Mouse (Mus musculus): ENCODE data around the gene Fgf18. TPM values are rescaled to one million over a fixed set of nuclear protein-coding genes. Genes with fewer than 3 reads are reported as not detected.

Gene Fgf18
- total and polyA plus RNA-seq, 3 experiments, result 0.15 to 0.40 TPM; not detected in 1

GRCm38 (mm10) chr11:33154459-33154858 is 7.3 kb upstream of the Fgf18 start (continued):
- TF ChIP-seq GABPA (IDR thresholded peaks at IDR 0.05; ENCODE audit: low read depth, low read length) (no peak), ZNF384 (IDR thresholded peaks at IDR 0.05; ENCODE audit: low read depth, low read length) (no peak), RCOR1 (IDR thresholded peaks at IDR 0.05; ENCODE audit: low read depth, low read length) (peak; percentile 79), ZMIZ1 (IDR thresholded peaks at IDR 0.05; ENCODE audit: low read depth, low read length) (peak; percentile 48; the same call in 1 of the 2 replicates), ZC3H11A (IDR thresholded peaks at IDR 0.05; ENCODE audit: low read depth, low read length) (no peak), JUND (IDR thresholded peaks at IDR 0.05; ENCODE audit: low read depth, low read length) (no peak), MAFK (IDR thresholded peaks at IDR 0.05; ENCODE audit: borderline replicate concordance, low read depth, low read length) (peak; percentile 69; the same call in 1 of the 2 replicates), ZKSCAN1 (IDR thresholded peaks at IDR 0.05; ENCODE audit: low read depth, low read length) (no peak), SMC3 (IDR thresholded peaks at IDR 0.05; ENCODE audit: low read depth, low read length) (no peak)

DNA sequence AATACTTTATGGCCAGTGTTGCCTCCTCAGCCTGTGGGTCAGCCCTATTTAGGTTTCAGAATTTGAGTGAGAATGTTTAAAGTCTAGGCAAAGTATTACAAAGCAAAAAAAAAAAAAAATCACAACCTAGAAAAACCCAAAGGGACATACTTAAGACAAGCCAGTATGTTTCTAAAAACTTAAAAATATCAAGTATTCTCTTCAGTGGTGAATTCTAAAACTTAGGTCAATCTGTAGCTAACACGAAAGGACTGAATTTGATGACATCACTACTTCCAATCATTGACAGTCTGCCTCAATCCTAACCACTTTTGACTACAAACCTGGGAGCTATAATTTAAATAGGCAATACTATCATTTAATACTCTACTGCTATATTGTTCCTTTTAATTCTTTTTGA is 5.8 kb upstream of the Fgf18 start:
- peaks cover 53 to 56% of the 10 kb centered on the region in 2 experiments for H3K36me3 ChIP-seq (ENCODE audit: control insufficient read depth in 1 of 2, insufficient read depth in 2 of 2, low read length in 2 of 2)

DNA sequence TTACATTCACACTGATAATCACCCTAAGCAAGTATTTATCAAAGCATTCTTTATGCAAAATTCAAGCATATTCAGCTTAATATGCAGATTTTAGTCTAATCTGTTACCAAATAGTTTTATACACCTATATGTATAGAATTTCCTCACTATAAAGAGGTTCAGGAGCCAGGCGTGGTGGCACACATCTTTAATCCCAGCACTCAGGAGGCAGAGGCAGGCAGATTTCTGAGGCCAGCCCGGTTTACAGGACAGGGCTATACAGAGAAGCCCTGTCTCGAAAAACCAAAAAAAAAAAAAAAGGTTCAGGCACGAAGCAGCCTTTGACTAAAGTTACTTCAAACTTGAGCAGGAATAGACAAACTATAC is 4.6 kb upstream of the Fgf18 start:
- Histone ChIP-seq H3K27me3 (ENCODE audit: control insufficient read depth in 1 of 2, insufficient read depth in 2 of 2, low read length in 2 of 2) (no peaks in the 10 kb centered on the region), H3K79me2 (ENCODE audit: control insufficient read depth, insufficient read depth, low read length, poor library complexity) (peaks cover 3% of the 10 kb centered on the region; the same call in 1 of the 2 replicates), H3K4me1 (ENCODE audit: control insufficient read depth in 1 of 2, insufficient read depth in 2 of 2, low read length in 2 of 2) (peaks cover 2 to 7% of the 10 kb centered on the region in 2 experiments; a peak in 2 of 4 replicates), H3K36me3 (ENCODE audit: control insufficient read depth in 1 of 2, insufficient read depth in 2 of 2, low read length in 2 of 2) (peaks cover 42 to 45% of the 10 kb centered on the region in 2 experiments), H3K9me3 (replicated peaks; ENCODE audit: insufficient read depth, low read length) (no peaks in the 10 kb centered on the region), H3K4me3 (ENCODE audit: control insufficient read depth in 1 of 2, insufficient read depth in 1 of 2, low read depth in 2 of 2, low read length in 2 of 2) (no peak overlapping the region), H3K9ac (ENCODE audit: control insufficient read depth, low read depth, low read length, poor library complexity, severe bottlenecking) (no peak overlapping the region), H3K27ac (ENCODE audit: control insufficient read depth, low read depth, low read length) (no peak overlapping the region)
- no peak for DNase-seq (ENCODE audit: low read depth, low spot score)
- peak; percentile 11; the same call in 1 of the 2 replicates for TF ChIP-seq POLR2AphosphoS5 (IDR thresholded peaks at IDR 0.05; ENCODE audit: borderline replicate concordance, low read depth, low read length)
- peak in 1 of 2 experiments; percentile 55; a peak in 2 of 4 replicates for TF ChIP-seq POLR2A (IDR thresholded peaks at IDR 0.05; ENCODE audit: control insufficient read depth in 1 of 2, insufficient read depth in 1 of 2, low read depth in 1 of 2, low read length in 2 of 2, poor library complexity in 1 of 2)
- no peak for TF ChIP-seq NELFE (IDR thresholded peaks at IDR 0.05; ENCODE audit: low read depth, low read length)
- no peak for TF ChIP-seq CHD1 (IDR thresholded peaks at IDR 0.05; ENCODE audit: low read depth, low read length)

More for the DNA sequence above, 5.8 kb upstream of the Fgf18 start:
- 0 out of 2 replicates have a peak, but pooled peaks have one; percentile 14 for TF ChIP-seq POLR2AphosphoS5 (IDR thresholded peaks at IDR 0.05; ENCODE audit: borderline replicate concordance, low read depth, low read length)
- peak in 1 of 2 experiments; percentile 27; a peak in 1 of 4 replicates for TF ChIP-seq POLR2A (IDR thresholded peaks at IDR 0.05; ENCODE audit: control insufficient read depth in 1 of 2, insufficient read depth in 1 of 2, low read depth in 1 of 2, low read length in 2 of 2, poor library complexity in 1 of 2)
- TF ChIP-seq ELF1 (IDR thresholded peaks at IDR 0.05; ENCODE audit: low read depth, low read length), result no peak
- no peak for TF ChIP-seq TBP (IDR thresholded peaks at IDR 0.05; ENCODE audit: low read depth, low read length)
- TF ChIP-seq MYB (IDR thresholded peaks at IDR 0.05; ENCODE audit: low read depth, low read length), result 0 out of 2 replicates have a peak, but pooled peaks have one; percentile 36
- no peak overlapping the region for H3K27ac ChIP-seq (ENCODE audit: control insufficient read depth, low read depth, low read length)
- no peaks in the 10 kb centered on the region for H3K9me3 ChIP-seq (replicated peaks; ENCODE audit: insufficient read depth, low read length)
- DNase-seq (ENCODE audit: low read depth, low spot score), result no peak
- H3K9ac ChIP-seq (ENCODE audit: control insufficient read depth, low read depth, low read length, poor library complexity, severe bottlenecking), result no peak overlapping the region
- peaks cover 2 to 7% of the 10 kb centered on the region in 2 experiments; a peak in 2 of 4 replicates for H3K4me1 ChIP-seq (ENCODE audit: control insufficient read depth in 1 of 2, insufficient read depth in 2 of 2, low read length in 2 of 2)
- H3K79me2 ChIP-seq (ENCODE audit: control insufficient read depth, insufficient read depth, low read length, poor library complexity), result peaks cover 9% of the 10 kb centered on the region
- no peak overlapping the region for H3K4me3 ChIP-seq (ENCODE audit: control insufficient read depth in 1 of 2, insufficient read depth in 1 of 2, low read depth in 2 of 2, low read length in 2 of 2)
- no peaks in the 10 kb centered on the region for H3K27me3 ChIP-seq (ENCODE audit: control insufficient read depth in 1 of 2, insufficient read depth in 2 of 2, low read length in 2 of 2)

Data from MEL (cell line).